Mouse (Mus musculus): ENCODE measurements around the gene Gli1.

DNA sequence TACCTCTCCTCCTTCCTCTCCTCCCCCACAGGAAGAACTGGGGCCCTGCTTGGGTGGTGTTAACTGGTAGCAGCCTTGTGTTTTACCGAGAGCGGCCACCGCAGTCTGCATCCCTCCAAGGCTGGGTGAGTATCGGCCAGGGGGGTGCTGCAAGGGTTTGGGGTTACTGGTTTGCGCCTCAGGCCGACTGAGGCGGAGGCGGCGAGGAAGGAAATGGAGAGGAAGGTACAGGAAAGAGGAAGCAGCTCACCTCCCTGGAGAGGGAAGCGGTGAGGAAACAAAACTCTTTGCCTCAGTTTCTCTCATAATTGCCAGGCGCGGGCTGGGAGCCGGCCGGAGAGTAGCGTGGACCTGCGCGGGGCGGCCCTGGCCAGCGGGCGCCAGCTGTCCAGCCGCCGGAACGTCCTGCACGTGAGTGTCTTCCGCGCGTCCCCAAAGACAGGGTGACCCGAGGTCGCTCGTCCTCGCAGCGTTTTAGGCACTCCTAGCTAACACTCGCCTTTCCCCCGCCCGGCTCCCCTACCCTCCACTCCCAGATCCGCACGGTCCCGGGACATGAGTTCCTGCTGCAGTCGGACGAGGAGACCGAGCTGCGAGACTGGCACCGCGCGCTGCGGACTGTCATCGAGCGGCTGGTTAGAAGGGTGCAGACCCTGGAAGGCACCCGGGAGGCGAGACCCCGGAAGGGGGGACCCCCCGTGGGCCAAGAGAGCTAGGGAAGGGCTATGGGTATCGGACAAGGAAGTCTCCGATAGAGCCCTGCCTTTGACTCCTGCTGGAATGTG lies 15.6 kb downstream of the Gli1 start:
- no peak for TF ChIP-seq CTCF (IDR thresholded peaks at IDR 0.05; ENCODE audit: low read depth)
- TF ChIP-seq EP300 (IDR thresholded peaks at IDR 0.05; ENCODE audit: low read depth): no peak

All from heart, postnatal 0 days (tissue).